Mouse (Mus musculus) intestine, embryonic 16.5 days (tissue): ENCODE data around the gene H2-Oa. TPM values are rescaled to one million over a fixed set of nuclear protein-coding genes. Genes with fewer than 3 reads are reported as not detected.
"Not testable (repeated sequence)": the region's sequence is repeated elsewhere in the genome, so short reads cannot be mapped to it uniquely, and the experiment has no call there.

Experiments used
- ATAC-seq: fragments of 200-750 bp; cut with Nextera tagmentation; 2 replicates; pipeline ENCODE4 v1.8.0; 2017; ENCODE audit warnings: moderate TSS enrichment, moderate library complexity
- H3K27ac ChIP-seq: fragments of 300-500 bp; sonication (generic); 2 replicates; pipeline ENCODE4 v1.5.1; 2014; ENCODE audit warnings: mild to moderate bottlenecking, low read length
- H3K27me3 ChIP-seq: fragments of 300-500 bp; sonication (generic); replicated peaks from 2 replicates; pipeline ENCODE4 v1.6.1; 2014; ENCODE audit warnings: low read length, control low read depth, mixed read lengths; ENCODE audit not compliant: control insufficient read depth, insufficient read depth
- H3K36me3 ChIP-seq: fragments of 300-500 bp; sonication (generic); 2 replicates; pipeline ENCODE4 v1.6.1; 2014; ENCODE audit warnings: low read length, control low read depth; ENCODE audit not compliant: control insufficient read depth, insufficient read depth
- H3K4me1 ChIP-seq: fragments of 300-500 bp; sonication (generic); 2 replicates; pipeline ENCODE4 v1.6.1; 2014; ENCODE audit warnings: low read length, control low read depth, mixed read lengths; ENCODE audit not compliant: control insufficient read depth, insufficient read depth
- H3K4me2 ChIP-seq: fragments of 300-500 bp; sonication (generic); 2 replicates; pipeline ENCODE4 v1.6.1; 2014; ENCODE audit warnings: low read depth, low read length, control low read depth
- H3K4me3 ChIP-seq: fragments of 300-500 bp; sonication (generic); 2 replicates; pipeline ENCODE4 v1.5.1; 2014; ENCODE audit warnings: mild to moderate bottlenecking, low read length
- H3K9ac ChIP-seq: fragments of 300-500 bp; sonication (generic); 2 replicates; pipeline ENCODE4 v1.6.1; 2014; ENCODE audit warnings: low read depth, low read length
- H3K9me3 ChIP-seq: fragments of 300-500 bp; sonication (generic); 2 replicates; pipeline ENCODE4 v1.6.1; 2016; ENCODE audit warnings: low read length, control low read depth; ENCODE audit not compliant: control insufficient read depth
- WGBS: fragments of 180-500 bp; shearing (Covaris S2); extraction: QIAGEN DNeasy Blood & Tissue Kit; methylation state at CpG from one replicate; pipeline ENCODE4 v1.1.7; 2014; 5-methylcytosine and 5-hydroxymethylcytosine counted together
- polyA plus RNA-seq: library from polyadenylated mRNA; unstranded; fragments of >200 nt; fragmentation: Nextera tagmentation; extraction: Ambion mirVana; gene quantifications from 2 replicates; pipeline ENCODE4 v1.2.1, GENCODE M21; 2015

H2-Oa gene
- polyA plus RNA-seq, 1 experiment from 2014 or later: 0.95 TPM

GRCm38 (mm10) chr17:34143033-34143432, 50.9 kb downstream of the H2-Oa start, which contains the start of gene H2-DMb2:
H2-DMb2 (plus strand) TSS chr17:34143307.
- H3K9me3 ChIP-seq: no peaks in the 10 kb centered on the region
- H3K27me3 ChIP-seq: peaks cover 8% of the 10 kb centered on the region; the same call in 1 of the 2 replicates
- no peak within 1 kb of the TSS for H3K4me3 ChIP-seq
- H3K27ac ChIP-seq: no peak within 1 kb of the TSS
- ATAC-seq: no peak
- no peak within 1 kb of the TSS for H3K9ac ChIP-seq
- H3K4me1 ChIP-seq: peaks cover 8% of the 10 kb centered on the region; the same call in 1 of the 2 replicates
- no peak within 1 kb of the TSS for H3K4me2 ChIP-seq
- 30% methylated on average over 7 of the region's 7 CpGs for WGBS
- no peaks in the 10 kb centered on the region for H3K36me3 ChIP-seq

GRCm38 (mm10) chr17:34143461-34143860, 51.3 kb downstream of the H2-Oa start:
- H3K9ac ChIP-seq: no peak overlapping the region
- H3K4me3 ChIP-seq: no peak overlapping the region
- no peaks in the 10 kb centered on the region for H3K36me3 ChIP-seq
- H3K9me3 ChIP-seq: no peaks in the 10 kb centered on the region
- H3K27ac ChIP-seq: no peak overlapping the region
- H3K4me1 ChIP-seq: peaks cover 8% of the 10 kb centered on the region; the same call in 1 of the 2 replicates
- 63% methylated on average over 5 of the region's 5 CpGs for WGBS
- no peak for ATAC-seq
- peaks cover 8% of the 10 kb centered on the region; the same call in 1 of the 2 replicates for H3K27me3 ChIP-seq
- no peak overlapping the region for H3K4me2 ChIP-seq

GRCm38 (mm10) chr17:34144221-34144620, 52.1 kb downstream of the H2-Oa start:
- H3K4me3 ChIP-seq, H3K9ac ChIP-seq, H3K27me3 ChIP-seq, H3K9me3 ChIP-seq, ATAC-seq, H3K27ac ChIP-seq, H3K4me1 ChIP-seq, H3K4me2 ChIP-seq, H3K36me3 ChIP-seq: not testable (repeated sequence)
- WGBS: 89% methylated on average over 4 of the region's 4 CpGs

Other genes starting within 250 kb of the H2-Oa start
- gene Cd320, start 249.2 kb upstream of the H2-Oa start, polyA plus RNA-seq: 47.6 and 53.8 TPM in 2 replicates
- gene Gm7029, start 218.5 kb upstream of the H2-Oa start, polyA plus RNA-seq: not detected in 2 replicates
- gene Kifc1, start 201.7 kb upstream of the H2-Oa start, polyA plus RNA-seq: 5.9 and 7.0 TPM in 2 replicates
- gene Platr17, start 187.2 kb upstream of the H2-Oa start, polyA plus RNA-seq: 0.40 TPM in 1 of 2 replicates, not detected in the other
- gene Daxx, start 182.9 kb upstream of the H2-Oa start, polyA plus RNA-seq: 37.6 and 41.6 TPM in 2 replicates
- 44.5 and 45.8 TPM in 2 replicates for gene Tapbp, start 176.4 kb upstream of the H2-Oa start, polyA plus RNA-seq
- 12.9 and 15.0 TPM in 2 replicates for gene Zbtb22, start 176.4 kb upstream of the H2-Oa start, polyA plus RNA-seq
- gene Rgl2, start 162.8 kb upstream of the H2-Oa start, polyA plus RNA-seq: 24.4 and 25.9 TPM in 2 replicates
- gene Pfdn6, start 152.0 kb upstream of the H2-Oa start, polyA plus RNA-seq: 150 and 167 TPM in 2 replicates
- 24.3 and 26.1 TPM in 2 replicates for gene Wdr46, start 151.7 kb upstream of the H2-Oa start, polyA plus RNA-seq
- gene B3galt4, start 140.9 kb upstream of the H2-Oa start, polyA plus RNA-seq: 12.6 and 15.5 TPM in 2 replicates
- 46.3 and 48.1 TPM in 2 replicates for gene Vps52, start 136.5 kb upstream of the H2-Oa start, polyA plus RNA-seq
- gene Rps18, start 136.3 kb upstream of the H2-Oa start, polyA plus RNA-seq: 1,753 and 1,902 TPM in 2 replicates
- gene H2-K1, start 92.0 kb upstream of the H2-Oa start, polyA plus RNA-seq: 307 and 325 TPM in 2 replicates
- gene Ring1, start 67.7 kb upstream of the H2-Oa start, polyA plus RNA-seq: 9.3 and 12.1 TPM in 2 replicates
- gene H2-Ke6, start 64.3 kb upstream of the H2-Oa start, polyA plus RNA-seq: 66.0 and 66.7 TPM in 2 replicates
- 171 and 176 TPM in 2 replicates for gene Slc39a7, start 60.7 kb upstream of the H2-Oa start, polyA plus RNA-seq
- gene Rxrb, start 60.5 kb upstream of the H2-Oa start, polyA plus RNA-seq: 37.6 and 38.4 TPM in 2 replicates
- gene Col11a2, start 52.9 kb upstream of the H2-Oa start, polyA plus RNA-seq: 0.20 and 0.45 TPM in 2 replicates
- gene H2-DMa, start 27.2 kb downstream of the H2-Oa start, polyA plus RNA-seq: 13.4 and 15.3 TPM in 2 replicates
- gene Brd2, start 30.3 kb downstream of the H2-Oa start, polyA plus RNA-seq: 72.3 and 73.0 TPM in 2 replicates
- gene H2-DMb2, start 51.0 kb downstream of the H2-Oa start, polyA plus RNA-seq: 0.87 and 0.99 TPM in 2 replicates
- 3.0 and 3.6 TPM in 2 replicates for gene H2-DMb1, start 60.7 kb downstream of the H2-Oa start, polyA plus RNA-seq
- gene Tap1, start 95.2 kb downstream of the H2-Oa start, polyA plus RNA-seq: 8.4 and 8.5 TPM in 2 replicates
- gene Psmb9, start 95.4 kb downstream of the H2-Oa start, polyA plus RNA-seq: 13.4 and 15.3 TPM in 2 replicates
- gene Psmb8, start 105.4 kb downstream of the H2-Oa start, polyA plus RNA-seq: 20.7 and 23.1 TPM in 2 replicates
- 7.2 and 9.1 TPM in 2 replicates for gene Tap2, start 111.2 kb downstream of the H2-Oa start, polyA plus RNA-seq
- gene H2-Ob, start 146.6 kb downstream of the H2-Oa start, polyA plus RNA-seq: 0.15 and 0.21 TPM in 2 replicates
- gene H2-Ab1, start 165.3 kb downstream of the H2-Oa start, polyA plus RNA-seq: 28.5 and 30.9 TPM in 2 replicates
- gene H2-Aa, start 195.5 kb downstream of the H2-Oa start, polyA plus RNA-seq: 15.7 and 17.5 TPM in 2 replicates
- 11.0 and 11.1 TPM in 2 replicates for gene H2-Eb1, start 213.5 kb downstream of the H2-Oa start, polyA plus RNA-seq
- gene H2-Eb2, start 233.3 kb downstream of the H2-Oa start, polyA plus RNA-seq: 0.05 TPM in 1 of 2 replicates, not detected in the other